In genomic region chr12:65413034-65413700, GRCm38 (mm10) we compare ENCODE assay signal across 24 mouse cellular contexts.
A peak's percentile ranks its signal among the peaks of the same experiment; 100 is the strongest.
DNase-seq lines count a peak whose midpoint lies in the region; ATAC-seq and TF ChIP-seq lines count a peak whose summit lies in the region.
"Had no signal": no experiment of that assay in that cellular context is flagged by ENCODE, and none has a peak within 500 bp of the region (broad histone marks: within the 10 kb centered on the region; RNA-seq: fewer than 3 reads in every experiment).

No protein-coding gene starts in this region.

- no peaks in the 10 kb centered on the region for H3K27me3 ChIP-seq in midbrain, embryonic 15.5 days (replicated peaks)
- H3K27me3 ChIP-seq in midbrain, embryonic 13.5 days: no peaks in the 10 kb centered on the region
- no peaks in the 10 kb centered on the region for H3K27me3 ChIP-seq in neural tube, embryonic 13.5 days
- H3K27me3 ChIP-seq: embryonic facial prominence, embryonic 12.5 days; intestine, embryonic 15.5 days; Patski had no signal

- H3K9me3 ChIP-seq in midbrain, embryonic 15.5 days: no peaks in the 10 kb centered on the region
- H3K9me3 ChIP-seq in midbrain, embryonic 13.5 days: no peaks in the 10 kb centered on the region
- no peaks in the 10 kb centered on the region for H3K9me3 ChIP-seq in neural tube, embryonic 13.5 days
- H3K9me3 ChIP-seq: embryonic facial prominence, embryonic 12.5 days; heart, embryonic 10.5 days; intestine, embryonic 15.5 days had no signal

- peak; percentile 67; the same call in 1 of the 2 replicates for ATAC-seq in frontal cortex, adult (ENCODE audit: low TSS enrichment)
- ATAC-seq in midbrain, embryonic 15.5 days (replicated peaks): peak; percentile 44
- ATAC-seq in midbrain, embryonic 13.5 days: no peak
- peak; percentile 63 for ATAC-seq in neural tube, embryonic 13.5 days (ENCODE audit: low read depth)
- ATAC-seq: CD4-positive, CD25-positive, alpha-beta regulatory T cell, adult 4 months; intestine, embryonic 15.5 days; Patski had no signal

- no peaks in the 10 kb centered on the region for H3K36me3 ChIP-seq in midbrain, embryonic 15.5 days (replicated peaks)
- H3K36me3 ChIP-seq in midbrain, embryonic 13.5 days: no peaks in the 10 kb centered on the region
- no peaks in the 10 kb centered on the region for H3K36me3 ChIP-seq in neural tube, embryonic 13.5 days
- H3K36me3 ChIP-seq: embryonic facial prominence, embryonic 12.5 days; heart, embryonic 10.5 days; intestine, embryonic 15.5 days had no signal

- no peak for DNase-seq in frontal cortex, postnatal 14 days (ENCODE audit: low spot score in 2 of 2)
- peak; percentile 41 for DNase-seq in brain, embryonic 14.5 days (ENCODE audit: low read depth)
- DNase-seq in heart, postnatal 36 days: no peak
- DNase-seq in urinary bladder, postnatal 25 days (ENCODE audit: low spot score): no peak
- DNase-seq: adrenal gland, postnatal 36 days; cerebellum, adult 11-12 months; cerebellum, postnatal 10 days; gastrocnemius, postnatal 10 days; kidney, adult 9 months; kidney, postnatal 14 days; layer of hippocampus, postnatal 36 days; lung, postnatal 4 days; right cerebral cortex, adult 18-20 months; right cerebral cortex, postnatal 4 days; thymus, postnatal 14 days had no signal

- 69% methylated on average over 9 of the region's 9 CpGs for WGBS in midbrain, embryonic 15.5 days
- WGBS in midbrain, embryonic 13.5 days: 76% methylated on average over 9 of the region's 9 CpGs
- WGBS in neural tube, embryonic 13.5 days: 57% methylated on average over 9 of the region's 9 CpGs

- no peak overlapping the region for H3K4me2 ChIP-seq in midbrain, embryonic 15.5 days
- no peak overlapping the region for H3K4me2 ChIP-seq in midbrain, embryonic 13.5 days (replicated peaks)
- no peak overlapping the region for H3K4me2 ChIP-seq in neural tube, embryonic 13.5 days
- H3K4me2 ChIP-seq: embryonic facial prominence, embryonic 12.5 days; intestine, embryonic 15.5 days had no signal

- no peak overlapping the region for H3K27ac ChIP-seq in midbrain, embryonic 15.5 days
- no peak overlapping the region for H3K27ac ChIP-seq in midbrain, embryonic 13.5 days
- H3K27ac ChIP-seq in neural tube, embryonic 13.5 days (replicated peaks): no peak overlapping the region
- H3K27ac ChIP-seq: embryonic facial prominence, embryonic 12.5 days; heart, embryonic 10.5 days; intestine, embryonic 15.5 days had no signal

- no peak for TF ChIP-seq POLR2A in brain, embryonic 14.5 days (IDR thresholded peaks at IDR 0.05; ENCODE audit: borderline replicate concordance, extremely low read depth, insufficient read depth, insufficient read length, poor library complexity, severe bottlenecking)

- no peak overlapping the region for H3K4me3 ChIP-seq in midbrain, embryonic 15.5 days
- H3K4me3 ChIP-seq in midbrain, embryonic 13.5 days (replicated peaks): no peak overlapping the region
- H3K4me3 ChIP-seq in neural tube, embryonic 13.5 days: no peak overlapping the region
- H3K4me3 ChIP-seq: embryonic facial prominence, embryonic 12.5 days; heart, embryonic 10.5 days; intestine, embryonic 15.5 days had no signal

- no peak for TF ChIP-seq CTCF in brain, embryonic 14.5 days (IDR thresholded peaks at IDR 0.05; ENCODE audit: borderline replicate concordance, extremely low read depth, insufficient read depth, insufficient read length)

- intact Hi-C loops in heart, postnatal 36 days (cut with DNase I): no loop called here

- H3K9ac ChIP-seq in midbrain, embryonic 15.5 days: no peak overlapping the region
- H3K9ac ChIP-seq in midbrain, embryonic 13.5 days (replicated peaks): no peak overlapping the region
- no peak overlapping the region for H3K9ac ChIP-seq in neural tube, embryonic 13.5 days
- H3K9ac ChIP-seq: embryonic facial prominence, embryonic 12.5 days; intestine, embryonic 15.5 days had no signal

- peaks cover 5% of the 10 kb centered on the region; the same call in 1 of the 2 replicates for H3K4me1 ChIP-seq in midbrain, embryonic 15.5 days
- H3K4me1 ChIP-seq in midbrain, embryonic 13.5 days (replicated peaks): peaks cover 5% of the 10 kb centered on the region
- H3K4me1 ChIP-seq in neural tube, embryonic 13.5 days (replicated peaks): no peaks in the 10 kb centered on the region; the same call in 1 of the 2 replicates
- H3K4me1 ChIP-seq: embryonic facial prominence, embryonic 12.5 days; heart, embryonic 10.5 days; intestine, embryonic 15.5 days had no signal
